ENCODE assay signal across 9 mouse cellular contexts in genomic region chr16:64711816-64712215, GRCm38 (mm10). TPM values are rescaled to one million over a fixed set of nuclear protein-coding genes. Genes with fewer than 3 reads are reported as not detected.
DNase-seq lines count a peak whose midpoint lies in the region; ATAC-seq lines count a peak whose summit lies in the region.
"Had no signal": no experiment of that assay in that cellular context is flagged by ENCODE, and none has a peak within 500 bp of the region (broad histone marks: within the 10 kb centered on the region; RNA-seq: fewer than 3 reads in every experiment).

No protein-coding gene starts in this region.

- intact Hi-C loops in gastrocnemius, postnatal 14 days (cut with DNase I; ENCODE audit: low total_unique reads), result no loop called here
- intact Hi-C loops in left cerebral cortex, postnatal 4 days (cut with DNase I), result no loop called here

- peak; percentile 62 for DNase-seq in gastrocnemius, postnatal 10 days
- no peak for DNase-seq in gastrocnemius, adult 8-10 months (ENCODE audit: low spot score in 2 of 2)
- DNase-seq in gastrocnemius, postnatal 14 days, result peak; percentile 48
- peak; percentile 91 for DNase-seq in left cerebral cortex, postnatal 4 days
- DNase-seq in spleen, postnatal 14 days (ENCODE audit: low spot score in 2 of 2), result no peak
- DNase-seq in urinary bladder, postnatal 10 days (ENCODE audit: low spot score), result no peak

- peak; percentile 93 for ATAC-seq in cerebellum, adult (ENCODE audit: insufficient number of reproducible peaks, low FRiP score, low TSS enrichment)
- ATAC-seq in granulocyte monocyte progenitor cell, adult 5-6 weeks (replicated peaks; ENCODE audit: poor library complexity, severe bottlenecking), result no peak
- ATAC-seq: CD4-positive, CD25-positive, alpha-beta regulatory T cell, adult 4 months had no signal

RNA-seq across cellular contexts. Expression of gene 4930453N24Rik, which starts 59.1 kb away (rescaled TPM):
- 10 to 100 TPM; 22.9 to 25.5 TPM for total RNA-seq in gastrocnemius, postnatal 10 days (2021)
- total RNA-seq in gastrocnemius, adult 8-10 months (2022), result 10 to 100 TPM; 53.7 to 70.8 (median 57.3) TPM
- total RNA-seq in gastrocnemius, postnatal 14 days (2021), result 10 to 100 TPM; 24.0 to 26.0 TPM
- 10 to 100 TPM; 20.5 to 23.3 TPM for total RNA-seq in left cerebral cortex, postnatal 4 days (2021)
- total RNA-seq in granulocyte monocyte progenitor cell, adult 5-6 weeks (2014; fragmentation: Nextera tagmentation), result 26.0 and 32.7 TPM in 2 replicates
- total RNA-seq in granulocyte monocyte progenitor cell, adult 5-6 weeks (2017), result 21.5 and 25.9 TPM in 2 replicates

Comparison
In these comparisons a context has a peak if more than half of its experiments do, and no peak if none do; other contexts are left out.
1. DNase-seq: peak in gastrocnemius, postnatal 10 days (single experiment), gastrocnemius, postnatal 14 days (single experiment) and left cerebral cortex, postnatal 4 days (single experiment); none in gastrocnemius, adult 8-10 months (0 of 2), spleen, postnatal 14 days (0 of 2) and urinary bladder, postnatal 10 days (single experiment).